Mouse (Mus musculus) forebrain, embryonic 12.5 days (tissue): ENCODE measurements around the gene Plekhg4. TPM values are rescaled to one million over a fixed set of nuclear protein-coding genes. Genes with fewer than 3 reads are reported as not detected.
A peak's percentile ranks its signal among the peaks of the same experiment; 100 is the strongest.

Source experiments
- ATAC-seq: fragments of 200-750 bp; cut with Nextera tagmentation; 2 replicates; pipeline ENCODE4 v1.8.0; 2017; ENCODE audit warnings: moderate TSS enrichment; ENCODE audit not compliant: low FRiP score
- H3K27ac ChIP-seq: fragments of 300-500 bp; sonication (generic); 2 replicates; pipeline ENCODE4 v1.5.1; 2016; ENCODE audit warnings: mild to moderate bottlenecking
- H3K27me3 ChIP-seq: fragments of 300-500 bp; sonication (generic); 2 replicates; pipeline ENCODE4 v1.6.1; 2016; ENCODE audit warnings: mild to moderate bottlenecking
- H3K36me3 ChIP-seq: fragments of 300-500 bp; sonication (generic); replicated peaks from 2 replicates; pipeline ENCODE4 v1.6.1; 2016; ENCODE audit warnings: mild to moderate bottlenecking
- H3K4me1 ChIP-seq: fragments of 300-500 bp; sonication (generic); 2 replicates; pipeline ENCODE4 v1.6.1; 2016
- H3K4me2 ChIP-seq: fragments of 300-500 bp; sonication (generic); 2 replicates; pipeline ENCODE4 v1.6.1; 2016; ENCODE audit warnings: mild to moderate bottlenecking, moderate library complexity
- H3K4me3 ChIP-seq: fragments of 300-500 bp; sonication (generic); replicated peaks from 2 replicates; pipeline ENCODE4 v1.5.1; 2016; ENCODE audit warnings: mild to moderate bottlenecking
- H3K9ac ChIP-seq: fragments of 300-500 bp; sonication (generic); 2 replicates; pipeline ENCODE4 v1.6.1; 2016; ENCODE audit warnings: mild to moderate bottlenecking
- H3K9me3 ChIP-seq: fragments of 300-500 bp; sonication (generic); 2 replicates; pipeline ENCODE4 v1.6.1; 2016
- WGBS: fragments of 180-500 bp; shearing (Covaris S2); methylation state at CpG from one replicate; pipeline ENCODE4 v1.1.7; 2016; 5-methylcytosine and 5-hydroxymethylcytosine counted together
- polyA plus RNA-seq: library from polyadenylated mRNA; unstranded; fragments of >200 nt; fragmentation: Nextera tagmentation; extraction: Ambion mirVana; gene quantifications from 2 replicates; pipeline ENCODE4 v1.2.1, GENCODE M21; 2016

The Plekhg4 gene
- polyA plus RNA-seq, 1 experiment from 2014 or later: 1.2 TPM

- Histone ChIP-seq H3K36me3 (no peaks in the 10 kb centered on the region), H3K4me3 (no peak overlapping the region), H3K27me3 (no peaks in the 10 kb centered on the region), H3K4me2 (no peak overlapping the region), H3K4me1 (no peaks in the 10 kb centered on the region), H3K27ac (no peak overlapping the region), H3K9ac (no peak overlapping the region), H3K9me3 (no peaks in the 10 kb centered on the region)
- WGBS: 91% methylated on average over 6 of the region's 6 CpGs
- no peak for ATAC-seq
These were observed 16.0 kb downstream of the Plekhg4 start for GRCm38 (mm10) chr8:105389096-105389495.

GRCm38 (mm10) chr8:105393089-105393787 is 20.2 kb downstream of the Plekhg4 start:
- Histone ChIP-seq H3K27me3 (no peaks in the 10 kb centered on the region), H3K4me2 (no peak overlapping the region), H3K4me3 (no peak overlapping the region), H3K9ac (no peak overlapping the region), H3K36me3 (no peaks in the 10 kb centered on the region), H3K9me3 (no peaks in the 10 kb centered on the region), H3K27ac (no peak overlapping the region), H3K4me1 (no peaks in the 10 kb centered on the region)
- no peak for ATAC-seq
- 90% methylated on average over 12 of the region's 12 CpGs for WGBS

GRCm38 (mm10) chr8:105393915-105394314 is 20.8 kb downstream of the Plekhg4 start:
- ATAC-seq: no peak
- Histone ChIP-seq H3K4me1 (no peaks in the 10 kb centered on the region), H3K4me2 (no peak overlapping the region), H3K27ac (no peak overlapping the region), H3K4me3 (no peak overlapping the region), H3K36me3 (no peaks in the 10 kb centered on the region), H3K9ac (no peak overlapping the region), H3K27me3 (no peaks in the 10 kb centered on the region), H3K9me3 (no peaks in the 10 kb centered on the region)
- WGBS: 57% methylated on average over 7 of the region's 7 CpGs

- Histone ChIP-seq H3K27me3 (no peaks in the 10 kb centered on the region), H3K36me3 (no peaks in the 10 kb centered on the region), H3K4me1 (peaks cover 5% of the 10 kb centered on the region; the same call in 1 of the 2 replicates), H3K4me3 (no peak overlapping the region), H3K27ac (no peak overlapping the region), H3K4me2 (no peak overlapping the region), H3K9ac (no peak overlapping the region), H3K9me3 (no peaks in the 10 kb centered on the region)
- 47% methylated on average over 3 of the region's 3 CpGs for WGBS
- ATAC-seq: no peak
These were observed 24.7 kb downstream of the Plekhg4 start for GRCm38 (mm10) chr8:105397747-105398146.

- WGBS: 84% methylated on average over 5 of the region's 5 CpGs
These were observed 26.9 kb downstream of the Plekhg4 start for GRCm38 (mm10) chr8:105400016-105400415.

GRCm38 (mm10) chr8:105403467-105403866 is 30.4 kb downstream of the Plekhg4 start:
- no peak for ATAC-seq
- Histone ChIP-seq H3K9ac (no peak overlapping the region), H3K36me3 (no peaks in the 10 kb centered on the region), H3K27me3 (no peaks in the 10 kb centered on the region), H3K4me3 (no peak overlapping the region), H3K27ac (no peak overlapping the region), H3K4me2 (no peak overlapping the region), H3K9me3 (no peaks in the 10 kb centered on the region), H3K4me1 (peaks cover 5% of the 10 kb centered on the region; the same call in 1 of the 2 replicates)
- 92% methylated on average over 8 of the region's 8 CpGs for whole genome bisulfite sequencing

More at GRCm38 (mm10) chr8:105400016-105400415, 26.9 kb downstream of the Plekhg4 start:
- Histone ChIP-seq H3K27me3 (no peaks in the 10 kb centered on the region), H3K36me3 (no peaks in the 10 kb centered on the region), H3K4me2 (no peak overlapping the region), H3K9ac (no peak overlapping the region), H3K27ac (no peak overlapping the region), H3K4me3 (no peak overlapping the region), H3K9me3 (no peaks in the 10 kb centered on the region), H3K4me1 (peaks cover 5% of the 10 kb centered on the region; the same call in 1 of the 2 replicates)
- no peak for ATAC-seq

- Histone ChIP-seq H3K27me3 (no peaks in the 10 kb centered on the region), H3K27ac (no peak overlapping the region), H3K4me3 (no peak overlapping the region), H3K36me3 (no peaks in the 10 kb centered on the region), H3K9ac (no peak overlapping the region), H3K4me2 (no peak overlapping the region), H3K4me1 (peaks cover 5% of the 10 kb centered on the region; the same call in 1 of the 2 replicates), H3K9me3 (no peaks in the 10 kb centered on the region)
- ATAC-seq: no peak
- 56% methylated on average over 1 of the region's 1 CpGs for WGBS
These were observed 31.4 kb downstream of the Plekhg4 start for GRCm38 (mm10) chr8:105404496-105404895.

- no peak for ATAC-seq
- Histone ChIP-seq H3K4me3 (no peak overlapping the region), H3K9ac (no peak overlapping the region), H3K36me3 (no peaks in the 10 kb centered on the region), H3K27ac (no peak overlapping the region), H3K4me2 (no peak overlapping the region), H3K9me3 (no peaks in the 10 kb centered on the region), H3K4me1 (peaks cover 4% of the 10 kb centered on the region; the same call in 1 of the 2 replicates), H3K27me3 (no peaks in the 10 kb centered on the region)
- 78% methylated on average over 10 of the region's 10 CpGs for WGBS
These were observed 33.3 kb downstream of the Plekhg4 start for GRCm38 (mm10) chr8:105406416-105406815.

GRCm38 (mm10) chr8:105408331-105408730 is 35.3 kb downstream of the Plekhg4 start:
- H3K9me3 ChIP-seq: 0 out of 2 replicates have a peak, but pooled peaks cover under 1% of the 10 kb centered on the region
- H3K4me3 ChIP-seq: no peak overlapping the region
- no peak overlapping the region for H3K27ac ChIP-seq
- peaks cover 1% of the 10 kb centered on the region for H3K4me1 ChIP-seq
- 64% methylated on average over 7 of the region's 7 CpGs for WGBS
- H3K27me3 ChIP-seq: peaks cover 5% of the 10 kb centered on the region
- H3K9ac ChIP-seq: no peak overlapping the region
- no peak for ATAC-seq
- H3K4me2 ChIP-seq: no peak overlapping the region
- H3K36me3 ChIP-seq: no peaks in the 10 kb centered on the region

- Histone ChIP-seq H3K4me1 (peaks cover 7% of the 10 kb centered on the region), H3K4me3 (no peak overlapping the region), H3K4me2 (no peak overlapping the region), H3K27me3 (peaks cover 17% of the 10 kb centered on the region), H3K27ac (no peak overlapping the region), H3K9ac (no peak overlapping the region), H3K36me3 (no peaks in the 10 kb centered on the region), H3K9me3 (0 out of 2 replicates have a peak, but pooled peaks cover 3% of the 10 kb centered on the region)
- no peak for ATAC-seq
- 97% methylated on average over 6 of the region's 6 CpGs for WGBS
These were observed 36.9 kb downstream of the Plekhg4 start for GRCm38 (mm10) chr8:105409947-105410346.

GRCm38 (mm10) chr8:105413391-105413790 is 40.3 kb downstream of the Plekhg4 start, which contains the start of the genes Kctd19 and Lrrc36:
Gene Kctd19 (minus strand): TSS chr8:105413502.
Gene Lrrc36 (plus strand): TSS chr8:105413571.
- H3K4me1 ChIP-seq: peaks cover 7% of the 10 kb centered on the region
- peak within 1 kb of the TSS; percentile 59 for H3K4me2 ChIP-seq
- no peaks in the 10 kb centered on the region for H3K36me3 ChIP-seq
- no peak within 1 kb of the TSS for H3K27ac ChIP-seq
- peak within 1 kb of the TSS; percentile 36 for H3K9ac ChIP-seq
- peaks cover 17% of the 10 kb centered on the region for H3K27me3 ChIP-seq
- peak within 1 kb of the TSS; percentile 36 for H3K4me3 ChIP-seq
- peak; percentile 64 for ATAC-seq
- WGBS: 2% methylated on average over 34 of the region's 34 CpGs
- H3K9me3 ChIP-seq: 0 out of 2 replicates have a peak, but pooled peaks cover 3% of the 10 kb centered on the region

- H3K9ac ChIP-seq: no peak overlapping the region
- H3K4me1 ChIP-seq: no peaks in the 10 kb centered on the region
- H3K4me2 ChIP-seq: no peak overlapping the region
- no peak for ATAC-seq
- H3K27ac ChIP-seq: no peak overlapping the region
- no peak overlapping the region for H3K4me3 ChIP-seq
- WGBS: 77% methylated on average over 2 of the region's 2 CpGs
- H3K36me3 ChIP-seq: no peaks in the 10 kb centered on the region
- no peaks in the 10 kb centered on the region for H3K9me3 ChIP-seq
- H3K27me3 ChIP-seq: peaks cover 5% of the 10 kb centered on the region
These were observed 45.9 kb downstream of the Plekhg4 start for GRCm38 (mm10) chr8:105418992-105419391.

- Histone ChIP-seq H3K4me1 (no peaks in the 10 kb centered on the region), H3K9me3 (no peaks in the 10 kb centered on the region), H3K4me2 (no peak overlapping the region), H3K27me3 (no peaks in the 10 kb centered on the region), H3K36me3 (no peaks in the 10 kb centered on the region), H3K4me3 (no peak overlapping the region), H3K27ac (no peak overlapping the region), H3K9ac (no peak overlapping the region)
- WGBS: 89% methylated on average over 4 of the region's 4 CpGs
- ATAC-seq: no peak
These were observed 46.7 kb downstream of the Plekhg4 start for GRCm38 (mm10) chr8:105419800-105420199.
